Mouse (Mus musculus) common myeloid progenitor, adult 5-6 weeks (primary cell): ENCODE data around the gene Rpl29. TPM values are rescaled to one million over a fixed set of nuclear protein-coding genes. Genes with fewer than 3 reads are reported as not detected.

ENCODE experiments used
- ATAC-seq: replicated peaks from 2 replicates; pipeline ENCODE4 v1.8.0; 2016; ENCODE audit warnings: low read depth, mild to moderate bottlenecking, moderate TSS enrichment, inconsistent platforms; ENCODE audit not compliant: poor library complexity, severe bottlenecking
- total RNA-seq: library from RNA; stranded (forward); fragments of 200-1000, 187-1606 nt; gene quantifications from 2 replicates; pipeline ENCODE4 v1.2.3, GENCODE M21; 2017

The Rpl29 gene
- total RNA-seq, result 1,609 and 1,977 TPM in 2 replicates

DNA sequence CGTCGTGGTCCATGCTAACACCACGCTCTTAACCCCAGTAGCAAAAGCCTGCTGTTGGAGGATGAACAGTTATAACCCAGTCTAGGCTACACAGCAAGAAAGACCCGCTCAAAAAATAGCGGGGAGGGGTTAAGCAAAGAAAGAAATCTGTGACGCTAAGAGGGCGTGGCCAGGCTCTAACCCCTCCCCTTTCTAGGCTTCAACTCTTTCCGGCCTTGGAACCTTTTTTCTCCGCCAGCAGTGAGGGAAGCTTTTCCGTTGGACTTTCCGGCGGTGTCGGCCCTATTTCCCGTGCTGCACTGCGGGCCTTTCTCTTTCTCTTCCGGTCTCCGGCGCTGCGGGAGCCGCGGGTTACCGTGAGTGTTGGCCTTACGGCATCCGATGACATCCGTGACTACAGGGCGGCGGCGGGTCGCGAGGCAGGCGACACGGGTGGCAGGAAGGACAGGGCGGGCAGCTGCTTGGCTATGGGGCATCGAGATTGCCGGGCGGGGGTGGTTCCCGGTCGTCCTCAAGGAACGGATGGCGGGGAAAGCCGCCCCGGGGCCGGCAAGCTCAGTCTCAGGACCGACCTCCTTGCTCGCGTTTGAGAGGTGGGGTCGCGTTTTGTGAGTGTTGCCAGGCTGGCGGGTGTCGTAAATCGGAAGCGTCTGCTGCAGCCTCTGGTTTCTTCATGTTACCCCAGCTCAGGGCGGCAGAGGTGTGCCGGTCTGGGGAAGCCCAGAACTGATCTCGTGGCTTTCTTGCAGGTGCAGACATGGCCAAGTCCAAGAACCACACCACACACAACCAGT lies at the start of gene Rpl29:
TSS of gene Rpl29 (plus strand) at position 234 of the 794 bp plus-strand sequence.
- ATAC-seq, result peak; percentile 94

DNA sequence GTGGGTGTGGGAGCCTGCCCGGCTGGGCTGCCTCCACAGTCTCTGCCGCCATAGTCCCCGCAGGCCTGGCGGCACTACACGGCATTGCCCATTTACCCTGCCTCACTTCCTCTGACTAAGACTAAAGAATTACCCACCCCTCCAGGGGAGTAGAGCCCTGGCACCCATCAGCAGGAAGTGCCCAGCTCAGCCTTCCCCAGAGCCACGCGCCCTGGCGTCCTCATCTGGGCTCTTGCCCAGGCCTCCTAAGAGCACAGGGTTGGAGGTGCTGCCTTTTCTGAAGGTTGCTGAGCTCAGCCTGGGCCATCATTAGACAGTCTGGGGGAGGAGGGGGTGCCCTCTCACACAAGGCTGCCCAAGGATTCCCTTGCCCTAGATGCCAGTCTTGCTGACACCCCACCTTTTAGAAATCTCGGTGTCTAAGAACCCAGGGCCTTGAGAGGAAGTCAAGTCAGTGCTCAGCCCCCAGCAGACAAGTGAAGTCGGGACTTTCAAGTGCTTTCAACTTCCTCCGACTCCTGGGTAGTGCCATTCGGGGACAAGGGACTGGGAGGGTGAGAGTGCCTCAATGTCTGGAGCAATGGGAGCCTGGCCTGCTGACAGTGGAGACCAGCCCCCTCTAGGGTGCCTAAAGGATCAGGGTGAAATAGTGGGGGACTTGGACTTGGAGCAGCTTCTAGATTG lies 42.9 kb upstream of the Rpl29 start:
- peak; percentile 72 for ATAC-seq

GRCm38 (mm10) chr9:106392828-106393527 lies 36.3 kb upstream of the Rpl29 start:
- ATAC-seq, result no peak

DNA sequence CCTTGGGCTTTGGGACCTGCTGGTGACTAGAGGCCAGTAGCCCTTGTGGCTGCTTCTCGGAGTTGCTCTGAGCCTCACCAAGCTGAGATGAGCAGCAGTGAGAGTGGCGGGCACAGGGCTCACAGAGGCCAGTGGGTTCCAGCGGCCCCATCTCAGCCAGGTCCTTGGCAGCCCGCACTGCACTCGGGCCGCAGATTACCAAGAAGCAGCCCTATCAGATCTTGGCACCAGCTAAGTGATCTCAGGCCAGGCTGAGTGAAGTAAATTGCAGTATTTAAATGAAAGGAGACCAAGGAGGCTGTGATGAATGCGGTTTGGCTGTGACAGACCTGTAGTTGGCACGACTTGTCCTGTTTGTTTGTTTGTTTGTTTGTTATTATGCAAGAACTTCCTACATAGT lies 35.7 kb upstream of the Rpl29 start:
- no peak for ATAC-seq

- peak; percentile 89 for ATAC-seq
Measured at GRCm38 (mm10) chr9:106394649-106395602, 34.3 kb upstream of the Rpl29 start.

GRCm38 (mm10) chr9:106397733-106398132 lies 31.5 kb upstream of the Rpl29 start:
- no peak for ATAC-seq

DNA sequence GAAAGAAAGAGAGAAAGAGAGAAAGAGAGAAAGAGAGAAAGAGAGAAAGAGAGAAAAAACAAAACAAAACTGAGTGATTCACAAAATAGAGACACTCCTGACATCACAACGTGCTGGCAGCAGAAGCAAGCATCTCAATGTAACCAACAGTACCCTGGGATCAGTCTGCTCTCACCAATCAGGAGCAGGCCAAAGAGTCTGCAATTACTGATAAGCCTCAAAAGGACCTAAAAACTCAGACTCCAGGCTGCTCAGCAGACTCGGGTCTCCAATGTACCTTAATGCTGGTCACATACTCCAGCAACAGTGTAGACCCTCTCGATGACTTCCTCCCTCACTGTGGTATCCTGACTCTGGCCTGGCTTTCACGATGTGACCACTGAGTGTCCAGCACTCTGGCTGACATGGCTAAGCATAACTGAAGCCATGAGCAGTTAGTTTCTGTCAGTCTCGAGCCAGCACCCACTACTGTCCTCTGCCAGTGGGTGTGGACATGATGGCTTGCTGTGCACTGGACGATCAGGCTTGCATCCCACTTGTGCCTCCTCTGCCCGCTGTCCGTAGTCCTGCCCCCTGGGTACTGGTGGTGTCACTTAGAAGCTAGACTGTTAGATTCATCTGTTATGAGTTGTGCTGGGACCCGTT lies 30.5 kb upstream of the Rpl29 start:
- peak; percentile 54 for ATAC-seq

DNA sequence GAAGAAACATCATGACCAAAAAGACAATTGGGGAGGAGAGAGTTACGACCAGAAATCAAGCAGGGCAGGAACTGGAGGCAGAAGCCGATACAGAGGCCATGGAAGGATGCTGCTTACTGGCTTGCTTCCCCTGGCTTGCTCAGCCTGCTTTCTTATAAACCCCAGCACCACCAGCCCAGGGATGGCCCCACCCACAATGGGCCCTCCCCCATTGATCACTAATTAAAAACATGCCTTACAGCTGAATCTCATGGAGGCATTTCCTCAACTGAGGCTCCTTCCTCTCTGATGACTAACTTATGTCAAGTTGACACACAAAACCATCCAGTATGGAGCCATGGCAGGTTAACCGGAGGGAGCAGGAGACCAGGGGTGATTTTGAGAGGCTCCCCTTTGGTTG lies 29.4 kb upstream of the Rpl29 start:
- no peak for ATAC-seq

DNA sequence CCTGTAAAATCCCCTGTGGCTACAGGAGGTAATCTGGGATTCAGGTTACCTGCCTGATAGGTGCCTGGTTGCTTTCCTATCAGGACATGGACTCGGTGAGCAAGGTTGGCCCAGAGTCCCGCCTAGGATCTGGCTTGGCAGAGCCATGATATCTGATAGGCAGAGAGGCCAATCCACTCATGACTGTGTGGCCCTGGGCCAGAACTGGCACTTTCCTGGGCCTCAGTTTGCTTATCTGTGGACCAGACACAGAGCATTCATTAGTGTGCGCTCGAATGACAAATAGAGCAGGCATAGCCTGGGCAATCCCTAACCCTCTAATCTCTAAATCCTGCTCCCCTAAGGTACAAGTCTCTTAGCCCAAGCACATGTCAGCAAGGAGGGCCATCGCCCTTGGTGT lies 27.1 kb upstream of the Rpl29 start:
- no peak for ATAC-seq

DNA sequence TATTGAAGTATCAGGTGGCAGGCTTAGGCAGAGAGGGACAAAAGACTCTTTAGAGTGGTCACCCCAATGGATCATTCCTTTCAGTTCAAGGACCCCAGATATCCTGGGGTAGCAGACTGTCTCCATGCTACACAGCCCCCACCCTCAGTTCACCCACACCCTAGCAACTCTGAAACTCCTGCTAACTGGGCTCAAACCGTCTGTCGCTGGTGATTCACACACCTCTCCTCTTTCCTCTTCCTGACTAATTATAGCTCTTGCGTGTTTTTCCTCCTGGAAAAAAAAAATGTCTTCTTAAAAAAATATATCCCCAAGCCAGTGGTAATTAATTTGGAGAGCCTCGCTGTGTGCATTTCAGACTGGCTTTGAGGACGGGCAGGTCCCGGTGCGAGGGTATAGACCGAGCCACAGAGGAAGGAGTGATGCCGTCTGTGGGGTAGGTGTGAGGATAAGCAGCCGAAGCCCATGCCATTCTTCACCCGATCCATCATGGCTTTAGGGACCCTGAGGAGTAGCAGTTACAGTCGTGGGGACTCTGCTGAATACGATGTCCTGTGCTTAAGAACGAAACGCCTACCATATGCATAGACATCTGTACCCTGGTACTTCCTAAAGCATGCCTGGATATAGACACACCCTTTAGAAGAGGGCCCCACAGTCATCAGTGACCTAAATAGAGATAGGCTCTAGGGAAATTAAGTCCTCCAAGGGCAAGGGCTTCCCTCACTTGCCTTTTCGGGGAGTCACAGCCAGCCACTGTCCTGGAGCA lies 26.5 kb upstream of the Rpl29 start:
- ATAC-seq, result no peak

DNA sequence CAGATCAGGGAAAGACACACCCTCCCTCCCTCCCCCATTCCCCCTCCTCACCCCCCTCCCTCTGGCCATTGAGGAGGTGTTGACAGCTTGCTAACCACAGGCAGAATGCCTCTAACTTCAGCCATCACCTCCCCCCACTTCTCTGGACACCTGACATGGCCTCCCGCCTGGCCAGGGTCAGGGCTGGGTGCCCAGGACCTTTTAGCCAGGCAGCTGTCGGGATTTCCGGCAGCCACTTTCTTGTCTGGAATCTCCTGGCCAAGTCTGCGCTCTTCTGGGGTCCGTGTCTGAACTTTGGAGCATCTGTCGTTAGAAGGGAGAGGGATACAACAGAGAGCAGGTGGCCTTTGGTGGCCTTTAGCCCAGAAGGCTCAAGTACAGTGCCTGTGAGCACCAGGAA lies 24.0 kb upstream of the Rpl29 start:
- ATAC-seq, result no peak

DNA sequence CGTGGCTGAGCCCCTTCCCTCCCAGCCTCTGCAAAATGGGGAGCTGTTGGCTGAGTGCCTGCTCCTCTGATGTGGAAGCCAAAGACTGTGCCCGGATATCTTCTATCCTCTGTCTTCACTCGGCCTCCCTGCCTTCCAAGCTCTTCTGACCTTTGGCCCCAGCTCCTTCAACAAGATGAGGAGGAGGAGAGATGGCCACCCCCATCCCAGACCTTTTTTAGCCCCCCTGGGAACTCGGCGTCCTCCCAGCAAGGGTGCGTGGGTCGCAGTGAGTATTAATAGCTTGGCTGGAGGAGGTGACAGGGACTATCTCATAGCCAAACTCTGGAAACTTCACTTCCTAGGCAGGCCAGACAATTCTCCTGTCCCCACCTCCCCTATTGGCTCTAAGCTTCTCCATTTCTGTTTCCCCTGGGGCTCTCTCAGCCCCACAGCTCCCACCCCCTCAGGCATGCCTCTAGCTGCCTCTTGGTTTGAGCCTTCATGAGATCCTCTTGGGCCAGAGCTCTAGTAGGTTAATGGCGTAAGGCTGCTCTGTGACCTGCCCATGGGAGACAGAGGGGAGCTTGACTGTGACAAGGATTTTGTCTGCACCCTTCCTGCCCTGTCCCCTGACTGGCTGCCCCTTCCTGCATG lies 22.7 kb upstream of the Rpl29 start:
- no peak for ATAC-seq

- no peak for ATAC-seq
Measured at GRCm38 (mm10) chr9:106409096-106409495, 20.2 kb upstream of the Rpl29 start.

DNA sequence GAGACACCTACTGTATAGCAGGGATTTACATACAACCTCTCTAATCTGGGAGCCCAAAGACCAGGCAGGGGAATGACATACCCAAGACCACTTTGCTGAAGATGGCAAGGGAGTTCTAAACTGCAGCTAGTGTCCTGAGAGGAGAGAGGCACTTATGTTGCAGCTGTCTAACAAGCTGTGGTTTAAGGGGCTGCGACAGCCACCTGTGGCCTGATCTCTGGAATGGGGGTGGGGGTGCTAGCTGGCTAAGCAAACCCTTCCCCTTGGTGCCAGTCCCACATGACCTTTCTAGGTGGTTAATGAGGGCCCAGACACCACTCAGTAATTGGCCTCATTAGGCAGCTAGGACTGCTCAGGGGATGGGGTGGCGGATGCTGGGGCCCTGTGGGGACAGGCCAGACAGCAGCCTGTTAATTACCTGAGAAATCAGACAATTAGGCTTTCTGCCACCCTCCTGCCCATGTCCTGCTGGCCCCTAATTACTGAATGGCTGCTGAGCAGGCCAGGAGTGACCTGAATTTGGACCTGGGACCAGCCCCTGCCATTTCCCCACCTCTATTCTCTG lies 19.1 kb upstream of the Rpl29 start:
- ATAC-seq, result no peak

GRCm38 (mm10) chr9:106411091-106411594 lies 18.1 kb upstream of the Rpl29 start:
- peak; percentile 84 for ATAC-seq

GRCm38 (mm10) chr9:106411729-106412128 lies 17.5 kb upstream of the Rpl29 start:
- ATAC-seq, result peak; percentile 12; the same call in 1 of the 2 replicates

DNA sequence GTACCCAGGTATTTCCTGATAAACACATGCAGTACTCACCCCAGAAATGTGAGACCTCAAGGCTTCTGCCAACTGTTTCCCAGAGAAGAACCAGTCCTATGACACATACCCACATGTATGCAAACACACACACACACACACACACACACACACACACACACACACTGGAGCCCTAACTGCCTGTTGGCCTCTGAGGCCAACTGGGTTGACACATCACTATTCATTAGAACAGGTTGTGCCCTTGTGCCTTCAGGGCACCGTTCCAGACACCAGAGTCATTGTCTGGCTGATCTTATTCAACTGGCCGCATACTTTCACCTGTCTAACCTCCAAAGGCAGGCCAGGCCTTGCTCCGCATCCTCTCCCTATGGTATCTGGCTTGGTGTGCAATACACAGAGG lies 17.0 kb upstream of the Rpl29 start:
- ATAC-seq, result no peak

DNA sequence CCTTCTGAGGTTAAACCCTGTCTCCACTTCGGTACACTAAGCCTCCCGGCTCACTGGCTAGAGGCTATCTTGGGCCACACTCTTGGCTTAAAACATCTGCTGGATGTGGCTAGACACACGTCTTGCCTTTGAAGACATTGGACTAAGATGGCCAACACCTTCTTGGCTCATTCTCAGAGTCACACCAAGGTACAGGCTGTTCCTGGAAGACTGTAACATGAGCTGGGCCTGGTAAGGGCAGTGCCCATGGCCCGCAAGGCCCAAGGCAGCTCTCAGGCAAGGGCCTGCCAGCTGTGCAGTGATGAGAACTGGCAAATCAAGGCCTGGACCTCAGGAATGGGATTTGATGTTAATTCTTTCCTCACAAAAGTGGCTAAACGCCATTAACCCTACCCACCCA lies 15.6 kb upstream of the Rpl29 start:
- ATAC-seq, result no peak
